Mouse (Mus musculus) liver, adult 2 months (tissue): ENCODE results near the gene Adgrl1. TPM values are rescaled to one million over a fixed set of nuclear protein-coding genes. Genes with fewer than 3 reads are reported as not detected.

Source experiments
- DNase-seq: peaks from one replicate; pipeline ENCODE4 v3.0.0-alpha.2; 2011; ENCODE audit warnings: low read depth, low spot score; ENCODE audit errors: extremely low read depth
- H3K27ac ChIP-seq: fragments of 200-500 bp; replicated peaks from 2 replicates; pipeline ENCODE4 v1.5.1; 2012; ENCODE audit warnings: low read depth, mild to moderate bottlenecking, control low read depth, inconsistent platforms, low read length; ENCODE audit not compliant: insufficient read depth
- H3K27me3 ChIP-seq: fragments of 200-500 bp; 2 replicates; pipeline ENCODE4 v1.6.1; 2012; ENCODE audit warnings: mild to moderate bottlenecking, moderate library complexity, low read length, inconsistent platforms; ENCODE audit not compliant: control insufficient read depth, insufficient read depth
- H3K36me3 ChIP-seq: fragments of 200-500 bp; 2 replicates; pipeline ENCODE4 v1.6.1; 2012; ENCODE audit warnings: low read length, inconsistent platforms; ENCODE audit not compliant: control insufficient read depth, insufficient read depth
- H3K4me1 ChIP-seq: fragments of 200-500 bp; 2 replicates; pipeline ENCODE4 v1.6.1; 2011; ENCODE audit warnings: low read length; ENCODE audit not compliant: control insufficient read depth, insufficient read depth
- H3K4me3 ChIP-seq: fragments of 200-500 bp; 2 replicates; pipeline ENCODE4 v1.5.1; 2011; ENCODE audit warnings: low read depth, mild to moderate bottlenecking, control low read depth, low read length, moderate library complexity; ENCODE audit not compliant: insufficient read depth
- H3K79me2 ChIP-seq: fragments of 200-500 bp; 2 replicates; pipeline ENCODE4 v1.6.1; 2012; ENCODE audit warnings: inconsistent platforms, mild to moderate bottlenecking, low read length, moderate library complexity; ENCODE audit not compliant: control insufficient read depth, insufficient read depth
- H3K9ac ChIP-seq: fragments of 200-500 bp; 2 replicates; pipeline ENCODE4 v1.6.1; 2012; ENCODE audit warnings: low read depth, mild to moderate bottlenecking, control low read depth, inconsistent platforms, low read length
- CTCF ChIP-seq: fragments of 200-500 bp; IDR thresholded peaks from 2 replicates; pipeline ENCODE4 v1.5.1; 2011; ENCODE audit warnings: low read depth, low read length, control low read depth
- POLR2A ChIP-seq: fragments of 200-500 bp; IDR thresholded peaks from 2 replicates; pipeline ENCODE4 v1.6.1; 2011; ENCODE audit warnings: low read length, control low read depth; ENCODE audit not compliant: insufficient read depth; ENCODE audit errors: extremely low read depth
- whole genome bisulfite sequencing: fragments of 180-500 bp; shearing (Covaris S2); methylation state at CpG from one replicate; pipeline ENCODE4 v1.1.7; 2018; 5-methylcytosine and 5-hydroxymethylcytosine counted together
- polyA plus RNA-seq: library from polyadenylated mRNA; depleted of rRNA; stranded (reverse); fragments of >200 nt; gene quantifications from 2 replicates; pipeline ENCODE4 v1.2.3, GENCODE M21; 2012
- total RNA-seq: library from RNA; depleted of rRNA; stranded (reverse); fragments of >200 nt; gene quantifications from 2 replicates; pipeline ENCODE4 v1.2.3, GENCODE M21; 2014

Adgrl1 gene
- total and polyA plus RNA-seq, 2 experiments, result 1.6 to 3.5 TPM

DNA sequence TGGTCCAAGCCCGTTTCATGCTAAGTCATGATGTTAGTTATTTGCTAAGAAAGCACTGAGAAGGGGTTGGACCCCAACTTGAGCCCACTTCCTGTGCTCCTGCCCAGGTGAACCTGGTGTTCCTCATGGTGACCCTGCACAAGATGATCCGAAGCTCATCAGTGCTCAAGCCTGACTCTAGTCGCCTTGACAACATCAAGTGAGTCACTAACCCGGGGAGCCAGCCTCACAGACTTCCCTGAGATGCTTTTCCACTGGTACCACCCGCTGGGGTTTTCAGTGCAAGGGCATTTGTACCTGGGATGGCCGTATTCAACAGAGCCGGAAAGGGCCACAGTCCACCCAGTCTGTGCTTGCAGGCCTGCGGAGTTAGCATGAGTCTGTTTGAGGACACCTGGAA, 35.5 kb downstream of the Adgrl1 start:
- Histone ChIP-seq H3K79me2 (no peaks in the 10 kb centered on the region), H3K4me3 (no peak overlapping the region), H3K4me1 (no peaks in the 10 kb centered on the region), H3K27me3 (no peaks in the 10 kb centered on the region), H3K9ac (no peak overlapping the region), H3K36me3 (no peaks in the 10 kb centered on the region), H3K27ac (no peak overlapping the region)
- 92% methylated on average over 8 of the region's 8 CpGs for WGBS
- no peak for DNase-seq
- TF ChIP-seq CTCF (no peak), POLR2A (no peak)

DNA sequence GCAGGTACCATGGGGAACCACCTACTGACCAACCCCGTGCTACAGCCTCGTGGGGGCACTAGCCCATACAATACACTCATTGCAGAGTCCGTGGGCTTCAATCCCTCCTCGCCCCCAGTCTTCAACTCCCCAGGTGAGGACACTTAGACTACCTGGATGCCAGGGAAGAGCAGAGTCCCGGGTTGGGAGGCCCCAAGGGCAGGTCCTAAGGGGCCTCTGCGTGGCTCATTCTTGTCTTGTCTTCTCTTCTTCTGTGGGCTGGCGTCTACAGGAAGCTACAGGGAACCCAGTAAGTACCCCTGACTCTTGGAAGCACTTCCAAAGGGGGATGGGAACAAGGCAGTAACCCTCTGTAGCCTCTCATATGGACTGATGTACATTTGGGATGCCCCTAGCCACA, 37.7 kb downstream of the Adgrl1 start:
- WGBS, result 91% methylated on average over 7 of the region's 7 CpGs
- H3K27me3 ChIP-seq, result no peaks in the 10 kb centered on the region
- H3K4me1 ChIP-seq, result no peaks in the 10 kb centered on the region
- no peaks in the 10 kb centered on the region for H3K79me2 ChIP-seq
- H3K4me3 ChIP-seq, result no peak overlapping the region
- H3K9ac ChIP-seq, result no peak overlapping the region
- TF ChIP-seq CTCF (no peak), POLR2A (no peak)
- DNase-seq, result no peak
- no peak overlapping the region for H3K27ac ChIP-seq
- H3K36me3 ChIP-seq, result no peaks in the 10 kb centered on the region

DNA sequence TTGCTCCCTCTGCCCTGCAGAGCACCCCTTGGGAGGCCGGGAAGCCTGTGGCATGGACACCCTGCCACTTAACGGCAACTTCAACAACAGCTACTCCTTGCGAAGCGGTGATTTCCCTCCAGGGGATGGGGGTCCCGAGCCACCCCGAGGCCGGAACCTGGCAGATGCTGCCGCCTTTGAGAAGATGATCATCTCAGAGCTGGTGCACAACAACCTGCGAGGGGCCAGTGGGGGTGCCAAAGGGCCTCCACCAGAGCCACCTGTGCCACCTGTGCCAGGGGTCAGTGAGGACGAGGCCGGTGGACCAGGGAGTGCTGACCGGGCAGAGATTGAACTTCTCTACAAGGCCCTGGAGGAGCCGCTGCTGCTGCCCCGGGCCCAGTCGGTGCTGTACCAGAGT, 38.4 kb downstream of the Adgrl1 start:
- no peak overlapping the region for H3K27ac ChIP-seq
- H3K27me3 ChIP-seq, result no peaks in the 10 kb centered on the region
- H3K4me1 ChIP-seq, result no peaks in the 10 kb centered on the region
- H3K4me3 ChIP-seq, result no peak overlapping the region
- WGBS, result 96% methylated on average over 15 of the region's 15 CpGs
- H3K9ac ChIP-seq, result no peak overlapping the region
- TF ChIP-seq POLR2A (no peak), CTCF (no peak)
- H3K79me2 ChIP-seq, result no peaks in the 10 kb centered on the region
- no peaks in the 10 kb centered on the region for H3K36me3 ChIP-seq
- DNase-seq, result no peak

DNA sequence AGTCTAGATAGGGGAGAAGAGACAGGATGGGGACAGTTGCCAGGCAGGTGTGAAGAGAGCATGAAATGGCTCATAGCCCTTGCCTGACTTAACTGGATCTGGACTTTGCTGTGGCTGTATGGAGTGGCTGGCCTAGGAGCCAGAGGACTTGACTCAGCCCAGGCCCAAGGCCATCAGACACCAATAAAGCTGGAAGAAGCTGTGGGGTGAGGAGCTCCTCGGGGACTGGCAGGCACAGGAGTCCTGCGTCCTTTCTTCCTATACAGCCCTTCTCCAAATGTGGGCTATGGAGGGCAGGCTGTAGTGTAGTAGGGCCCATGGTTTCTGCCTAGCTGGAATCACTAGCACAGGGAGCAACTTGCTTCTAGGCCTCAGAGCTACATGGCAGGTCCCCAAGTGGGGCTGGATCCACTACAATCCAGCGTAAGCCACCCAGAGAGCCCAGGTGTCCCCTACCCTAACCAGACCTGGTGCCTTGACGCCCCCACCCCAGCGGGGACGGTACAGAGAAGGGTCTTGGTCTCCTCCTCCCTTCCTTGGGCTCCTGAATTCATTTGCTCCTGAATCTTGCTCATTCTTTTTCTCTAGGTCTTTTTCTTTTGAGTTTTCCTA, 41.3 kb downstream of the Adgrl1 start:
- H3K4me3 ChIP-seq, result no peak overlapping the region
- H3K36me3 ChIP-seq, result no peaks in the 10 kb centered on the region
- TF ChIP-seq POLR2A, result no peak
- no peak for TF ChIP-seq CTCF
- no peak overlapping the region for H3K27ac ChIP-seq
- no peaks in the 10 kb centered on the region for H3K27me3 ChIP-seq
- no peaks in the 10 kb centered on the region for H3K79me2 ChIP-seq
- 89% methylated on average over 6 of the region's 6 CpGs for WGBS
- no peaks in the 10 kb centered on the region for H3K4me1 ChIP-seq
- no peak overlapping the region for H3K9ac ChIP-seq
- no peak for DNase-seq

DNA sequence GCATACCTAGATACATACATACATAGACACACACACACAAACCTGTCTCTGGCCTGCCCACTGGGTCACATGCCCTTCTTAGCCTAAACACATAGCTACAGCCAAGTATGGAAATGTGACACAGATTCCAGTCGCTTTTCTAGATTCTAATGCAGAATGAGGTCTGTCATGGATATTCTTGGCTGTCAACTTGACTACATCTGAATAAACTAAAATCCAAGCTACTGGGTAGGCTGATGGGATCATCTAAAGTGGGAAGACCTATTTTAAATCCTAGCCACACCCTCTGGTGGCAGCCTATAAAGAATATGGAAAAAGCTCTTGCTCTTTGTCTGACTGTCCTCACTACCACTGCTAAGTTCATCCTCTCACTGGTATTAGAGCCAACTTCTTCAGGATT, 42.5 kb downstream of the Adgrl1 start:
- Histone ChIP-seq H3K4me1 (no peaks in the 10 kb centered on the region), H3K9ac (no peak overlapping the region), H3K27me3 (no peaks in the 10 kb centered on the region), H3K27ac (no peak overlapping the region), H3K4me3 (no peak overlapping the region), H3K36me3 (no peaks in the 10 kb centered on the region), H3K79me2 (no peaks in the 10 kb centered on the region)
- TF ChIP-seq CTCF (no peak), POLR2A (no peak)
- WGBS, result 91% methylated on average over 1 of the region's 1 CpGs
- no peak for DNase-seq

DNA sequence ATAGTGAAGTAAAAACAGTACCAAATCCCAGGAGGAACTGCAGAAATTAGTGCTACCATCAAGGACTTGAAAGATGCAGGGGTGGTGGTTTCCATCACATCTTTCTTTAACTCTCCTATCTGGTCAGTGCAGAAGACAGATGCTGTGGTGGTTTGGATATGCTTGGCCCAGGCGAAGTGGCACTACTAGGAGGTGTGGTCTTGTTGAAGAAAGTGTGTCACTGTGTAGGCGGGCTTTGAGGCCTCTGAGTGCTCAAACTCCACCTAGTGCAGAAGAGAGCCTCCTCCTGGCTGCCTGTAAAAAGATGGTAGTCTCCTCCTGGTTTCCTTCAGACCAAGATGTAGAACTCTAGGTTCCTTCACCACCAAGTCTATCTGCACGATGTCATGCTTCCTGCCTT, 45.6 kb downstream of the Adgrl1 start:
- no peak overlapping the region for H3K9ac ChIP-seq
- 0 out of 2 replicates have a peak, but pooled peaks cover 2% of the 10 kb centered on the region for H3K36me3 ChIP-seq
- TF ChIP-seq CTCF, result no peak
- TF ChIP-seq POLR2A, result no peak
- 76% methylated on average over 3 of the region's 3 CpGs for WGBS
- no peaks in the 10 kb centered on the region for H3K27me3 ChIP-seq
- H3K27ac ChIP-seq, result no peak overlapping the region
- no peaks in the 10 kb centered on the region for H3K79me2 ChIP-seq
- H3K4me1 ChIP-seq, result no peaks in the 10 kb centered on the region
- no peak overlapping the region for H3K4me3 ChIP-seq
- no peak for DNase-seq
